Mouse (Mus musculus) frontal cortex, adult 2 months (tissue): ENCODE results near the gene Vamp5. TPM values are rescaled to one million over a fixed set of nuclear protein-coding genes. Genes with fewer than 3 reads are reported as not detected.

Experiments
- DNase-seq, 2 experiments: peaks; one replicate each; pipeline ENCODE4 v3.0.0; 2022; ENCODE audit warnings: low spot score in 1 of 2; ENCODE audit errors: extremely low spot score in 1 of 2
- polyA plus RNA-seq: library from polyadenylated mRNA; depleted of rRNA; stranded (reverse); fragments of >200 nt; gene quantifications from 2 replicates; pipeline ENCODE4 v1.2.3, GENCODE M21; 2012

Gene Vamp5
- polyA plus RNA-seq, 1 experiment, result 13.3 TPM

GRCm38 (mm10) chr6:72367460-72367974 lies 12.8 kb downstream of the Vamp5 start:
- no peak for DNase-seq

- no peak for DNase-seq
Observed at GRCm38 (mm10) chr6:72366844-72367443, 13.3 kb downstream of the Vamp5 start, which contains the start of gene Rnf181. TSS of gene Rnf181 (minus strand) at chr6:72366956.

GRCm38 (mm10) chr6:72366304-72366703 lies 14.0 kb downstream of the Vamp5 start:
- DNase-seq, result no peak

DNA sequence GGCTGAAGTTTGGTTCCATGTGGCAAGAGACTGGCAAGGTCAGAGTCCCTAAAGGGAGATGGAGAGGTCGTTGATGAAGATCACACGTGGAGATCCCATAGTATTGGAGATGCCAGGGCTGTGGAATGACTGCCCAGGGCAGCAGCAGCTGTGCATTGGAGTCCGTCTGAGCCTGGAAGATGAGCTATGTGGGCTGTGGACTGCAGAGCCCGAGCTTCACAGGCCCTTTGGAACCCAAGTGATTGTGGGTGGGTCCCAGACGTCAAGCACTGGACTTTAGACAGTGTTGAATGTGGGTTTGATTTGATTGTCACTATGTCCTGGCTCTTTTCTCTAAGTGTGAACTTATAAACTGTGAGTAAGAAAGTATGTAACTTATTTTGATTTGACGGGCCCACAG lies 15.3 kb downstream of the Vamp5 start:
- DNase-seq, result no peak

GRCm38 (mm10) chr6:72364009-72364408 lies 16.3 kb downstream of the Vamp5 start:
- DNase-seq, result no peak

DNA sequence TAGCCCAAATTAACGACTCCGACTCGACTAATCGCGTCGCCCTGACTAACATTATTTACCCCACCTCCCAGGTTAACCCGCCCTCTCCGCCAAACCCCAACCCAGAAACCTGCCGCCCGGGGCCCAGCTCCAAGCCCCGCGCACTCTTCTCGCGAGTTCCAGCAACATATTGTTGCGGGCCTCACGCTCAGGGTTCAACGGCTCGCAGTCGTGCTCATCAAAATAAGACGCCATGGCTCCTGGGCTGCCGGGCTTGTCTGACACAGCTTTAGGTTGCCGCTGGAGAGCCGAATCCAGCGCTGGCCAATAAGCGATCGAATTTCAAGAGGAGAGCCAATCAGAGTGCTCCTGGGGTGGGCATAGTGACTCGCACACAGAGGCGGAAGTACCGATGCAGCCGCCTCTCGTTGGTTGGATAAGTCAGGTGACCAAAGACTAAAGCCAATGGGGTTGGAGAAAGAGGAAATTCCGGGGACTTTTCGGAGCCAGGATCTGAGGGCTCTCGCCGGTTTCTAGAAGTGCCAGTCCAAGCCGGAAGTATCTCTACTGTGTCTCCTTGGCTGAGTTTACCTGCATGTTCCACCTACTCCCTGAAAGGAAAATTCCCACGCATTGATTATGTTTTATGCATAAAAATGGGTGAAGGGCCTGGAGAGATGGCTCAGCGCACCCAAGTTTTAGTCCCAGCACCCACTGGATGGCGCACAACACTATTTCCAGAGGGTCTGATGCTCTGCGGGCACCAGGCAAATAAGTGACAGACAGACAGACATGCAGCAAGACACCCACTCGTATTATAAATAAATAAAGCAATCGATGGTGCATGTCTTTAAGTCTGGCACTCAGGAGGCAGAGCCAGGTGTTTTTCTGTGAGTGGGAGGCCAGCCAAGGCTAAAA lies 17.9 kb downstream of the Vamp5 start:
- DNase-seq, result peak; percentile 98

DNA sequence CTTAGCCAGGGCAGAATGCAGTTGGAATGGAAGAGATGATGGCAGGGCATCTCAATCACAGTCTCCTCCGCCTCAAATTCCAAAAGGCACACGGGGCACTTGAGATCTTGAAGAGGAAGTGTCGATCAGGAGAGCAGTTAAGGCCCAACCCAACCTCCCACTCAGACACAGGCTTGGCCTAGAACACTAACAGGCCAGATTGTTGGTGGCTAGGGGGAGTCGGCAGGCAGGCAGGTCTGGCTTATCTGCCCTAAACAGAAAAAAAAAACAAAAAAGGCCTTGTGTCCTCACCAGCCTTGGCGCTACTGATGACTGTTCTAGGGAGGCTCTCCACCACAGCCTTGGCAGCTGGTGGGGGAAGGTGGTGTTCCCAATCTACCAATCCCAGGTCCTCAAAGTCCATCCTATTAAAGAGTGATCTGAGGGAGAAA lies 19.1 kb downstream of the Vamp5 start:
- no peak for DNase-seq

DNA sequence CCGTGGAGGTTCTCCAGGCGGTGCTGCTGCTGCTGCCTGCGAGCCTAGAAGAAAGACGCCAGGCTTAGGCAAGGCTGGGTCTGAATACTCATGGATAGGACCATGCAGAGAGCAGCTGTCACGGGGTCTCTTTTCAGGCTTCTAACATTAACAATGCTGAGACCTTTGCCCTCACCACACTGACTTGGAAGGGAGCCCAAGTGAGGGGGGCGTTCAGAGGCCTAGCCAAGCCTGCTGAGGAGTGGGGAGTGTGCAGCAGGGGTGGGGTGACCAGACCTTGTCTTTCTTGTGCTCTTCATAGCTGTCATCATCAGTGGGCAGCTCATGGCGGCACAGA lies 19.7 kb downstream of the Vamp5 start:
- DNase-seq, result no peak

- no peak for DNase-seq
Observed at GRCm38 (mm10) chr6:72359891-72360598, 20.2 kb downstream of the Vamp5 start.

GRCm38 (mm10) chr6:72359343-72359742 lies 20.9 kb downstream of the Vamp5 start:
- DNase-seq, result no peak

DNA sequence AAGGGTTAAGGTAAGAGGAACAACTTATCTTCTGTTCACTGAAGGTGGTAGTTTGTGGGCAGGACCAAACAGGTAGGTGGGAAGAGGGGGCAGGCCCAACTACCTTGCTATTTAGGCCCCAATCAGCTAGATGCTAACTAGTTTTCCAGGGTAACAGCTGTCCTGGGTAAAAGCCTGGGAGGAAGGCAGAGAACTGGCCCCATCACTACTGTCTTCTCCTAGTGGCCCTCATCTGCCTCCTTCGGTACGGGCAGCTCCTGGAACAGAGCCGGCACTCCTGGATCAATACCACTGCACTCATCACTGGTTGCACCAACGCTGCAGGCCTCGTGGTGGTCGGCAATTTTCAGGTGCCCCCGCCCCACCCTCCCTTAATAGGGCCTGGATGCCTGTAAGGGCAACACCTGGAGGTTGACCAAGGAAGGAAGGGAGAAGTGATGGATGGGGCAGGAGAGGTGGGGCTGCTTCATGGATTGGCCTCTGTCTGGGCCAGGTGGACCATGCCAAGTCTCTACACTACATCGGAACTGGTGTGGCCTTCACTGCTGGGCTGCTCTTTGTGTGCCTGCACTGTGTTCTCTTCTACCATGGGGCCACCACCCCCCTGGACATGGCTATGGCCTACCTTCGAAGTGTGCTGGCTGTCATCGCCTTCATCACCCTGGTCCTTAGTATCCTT lies 22.0 kb downstream of the Vamp5 start:
- DNase-seq, result no peak

DNA sequence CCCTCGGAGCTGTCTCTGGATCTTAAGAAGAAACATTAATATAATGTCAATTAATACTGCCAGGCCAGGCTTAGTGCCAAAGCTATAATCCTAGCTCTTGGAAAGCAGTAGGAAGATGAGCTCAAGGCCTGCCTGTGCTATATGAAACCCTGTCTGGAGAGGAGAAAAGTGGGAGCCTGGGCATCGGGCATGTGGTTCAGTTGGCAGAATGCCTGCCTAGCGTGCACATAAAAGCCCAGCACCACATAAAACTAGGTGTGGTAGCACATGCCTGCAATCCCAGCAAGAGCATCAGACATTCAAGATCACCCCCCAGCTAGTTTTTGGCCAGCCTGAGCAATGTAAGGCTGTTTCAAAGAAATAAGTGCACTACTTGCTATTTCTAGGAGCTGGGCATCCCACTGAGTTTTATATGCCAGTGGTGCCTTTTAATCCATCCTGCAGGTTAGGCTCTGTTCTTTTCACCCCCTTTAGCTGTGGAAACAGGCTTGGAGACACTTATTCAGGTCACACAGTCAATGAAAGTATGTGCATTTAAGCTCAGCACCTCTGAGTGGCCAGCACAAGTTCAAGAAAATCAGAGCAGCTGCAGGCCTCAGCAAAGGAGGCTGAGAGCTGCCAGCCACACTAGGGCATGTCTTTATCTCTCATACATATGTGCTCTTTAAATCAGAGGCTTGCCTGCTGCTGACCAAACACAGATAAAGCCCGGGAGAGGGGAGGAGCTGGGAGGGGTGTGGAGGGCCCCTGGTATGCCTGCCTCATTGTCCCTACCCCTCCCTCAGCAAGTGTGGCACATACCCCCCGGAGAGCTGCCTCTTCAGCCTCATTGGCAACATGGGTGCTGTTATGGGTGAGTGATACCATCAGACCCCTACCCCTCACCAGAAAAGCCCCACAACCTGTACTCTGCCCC lies 22.8 kb downstream of the Vamp5 start:
- DNase-seq, result no peak

- DNase-seq, result no peak
Observed at GRCm38 (mm10) chr6:72356001-72356532, 24.2 kb downstream of the Vamp5 start.

DNA sequence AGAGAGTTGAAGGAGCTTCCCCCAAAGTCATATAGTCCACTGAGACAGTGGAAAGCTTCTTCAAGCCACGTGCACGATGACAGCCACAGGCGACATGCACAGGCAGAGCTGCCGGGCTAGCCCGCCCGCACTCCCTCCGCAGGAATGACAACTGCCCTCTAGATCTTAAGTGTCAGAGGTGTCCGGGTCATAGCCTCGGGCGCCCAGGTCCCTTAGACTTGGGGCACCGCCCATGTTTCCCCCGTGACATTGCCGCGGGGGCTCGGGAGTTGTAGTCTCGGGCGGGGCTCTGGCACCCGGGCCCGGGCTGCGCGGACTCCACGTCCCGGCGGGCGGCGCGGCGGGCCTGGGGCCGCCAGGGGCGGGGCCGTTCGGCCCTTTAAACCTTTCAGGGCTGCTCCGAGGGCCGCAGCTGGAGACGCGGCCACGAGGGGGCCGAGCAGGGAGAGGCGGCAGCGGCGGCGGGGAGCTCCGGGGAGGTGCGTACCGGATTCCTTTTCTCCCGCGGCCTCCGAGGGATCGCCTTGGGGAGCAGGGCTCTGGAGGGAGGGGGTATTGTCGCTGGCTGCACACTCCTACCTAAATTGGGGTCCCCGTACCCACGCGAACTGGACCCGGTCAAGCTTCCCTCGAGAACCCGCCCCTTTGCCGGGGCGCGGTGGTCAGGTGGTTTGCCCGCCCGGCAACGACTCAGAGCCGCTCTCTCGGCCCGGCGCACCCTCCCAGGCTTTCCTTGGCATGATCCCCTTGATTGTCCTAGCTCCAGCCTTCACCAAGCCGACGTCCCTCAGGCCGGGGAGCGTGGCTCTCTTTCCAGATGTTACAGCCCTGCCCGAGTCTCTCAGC lies 25.0 kb downstream of the Vamp5 start, which contains the start of gene Tmem150a:
TSS of gene Tmem150a (plus strand) at position 382 of the 846 bp plus-strand sequence.
- peak in 1 of 2 experiments; percentile 76 for DNase-seq

DNA sequence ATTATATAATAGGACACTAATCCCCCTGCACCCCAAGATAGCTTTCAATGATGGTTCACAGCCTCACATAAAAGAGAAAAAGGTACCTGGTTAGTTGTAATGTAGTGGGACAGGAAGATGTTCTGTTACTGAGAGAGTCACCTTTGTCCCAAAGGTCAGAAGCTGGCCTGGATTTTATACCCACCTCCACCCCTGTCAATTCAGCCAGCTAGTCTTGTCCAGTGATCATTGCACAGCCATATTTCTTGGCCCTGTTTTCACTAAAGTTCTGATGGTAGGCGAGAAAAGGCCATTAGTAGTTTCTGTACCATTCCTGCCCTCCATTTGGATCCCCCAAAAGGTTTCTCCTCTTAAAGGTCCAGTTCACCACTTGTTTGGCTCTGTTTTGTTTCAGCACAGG lies 26.2 kb downstream of the Vamp5 start:
- DNase-seq, result no peak

DNA sequence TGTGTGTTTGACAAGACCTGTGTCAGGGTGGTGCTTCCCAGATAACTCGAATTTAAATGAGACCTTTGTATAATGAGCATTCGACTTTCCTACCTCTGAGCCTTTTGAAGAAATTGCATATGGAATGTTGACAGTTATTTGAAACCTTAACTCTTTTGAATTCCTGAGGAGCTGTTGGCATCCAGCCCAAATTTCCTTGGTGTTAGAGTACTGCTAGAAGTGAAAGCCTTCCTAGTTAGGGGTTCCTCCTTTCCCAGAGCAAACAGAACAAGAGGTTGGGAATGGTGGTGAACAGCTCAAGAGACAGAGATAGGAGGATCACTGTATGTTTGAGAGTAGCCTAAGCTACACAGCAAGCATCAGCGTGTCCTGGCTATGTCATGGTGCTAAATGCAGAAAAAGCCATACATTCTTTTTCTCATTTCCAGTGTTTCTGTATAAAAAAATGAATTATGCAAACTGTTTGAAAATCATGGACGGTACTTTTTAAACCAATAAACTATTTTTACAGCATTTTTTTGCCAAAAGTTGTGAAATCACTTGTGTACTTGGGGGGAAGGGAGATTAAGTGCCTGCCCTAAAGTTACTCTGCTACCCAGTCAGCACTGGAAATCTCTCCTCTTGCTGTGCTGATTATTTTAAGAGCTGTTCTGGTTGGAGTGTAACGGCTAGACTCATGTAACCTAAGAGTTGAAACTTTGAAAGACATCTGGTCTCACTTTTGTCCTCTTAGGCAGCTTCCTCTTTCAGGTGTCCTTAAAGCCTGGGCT lies 27.4 kb downstream of the Vamp5 start:
- no peak for DNase-seq

DNA sequence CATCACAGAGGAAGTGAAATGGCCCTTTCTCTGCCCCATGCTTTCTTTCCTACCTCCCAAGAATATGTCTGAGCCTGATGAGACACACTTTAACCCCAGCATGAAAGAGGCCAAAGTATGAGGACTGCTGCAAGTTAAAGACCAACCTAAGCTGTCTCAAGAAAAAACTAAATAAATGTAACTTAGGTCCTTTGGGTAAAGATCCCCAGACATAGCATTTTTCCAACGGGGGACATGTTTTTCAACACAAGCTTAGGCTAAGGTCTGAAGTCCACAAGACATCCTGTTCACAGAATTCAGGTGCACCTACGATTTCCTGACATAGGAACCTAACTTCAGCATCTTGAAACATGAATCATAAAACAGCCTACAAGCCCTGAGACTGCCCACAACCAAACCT lies 30.1 kb downstream of the Vamp5 start:
- DNase-seq, result no peak

DNA sequence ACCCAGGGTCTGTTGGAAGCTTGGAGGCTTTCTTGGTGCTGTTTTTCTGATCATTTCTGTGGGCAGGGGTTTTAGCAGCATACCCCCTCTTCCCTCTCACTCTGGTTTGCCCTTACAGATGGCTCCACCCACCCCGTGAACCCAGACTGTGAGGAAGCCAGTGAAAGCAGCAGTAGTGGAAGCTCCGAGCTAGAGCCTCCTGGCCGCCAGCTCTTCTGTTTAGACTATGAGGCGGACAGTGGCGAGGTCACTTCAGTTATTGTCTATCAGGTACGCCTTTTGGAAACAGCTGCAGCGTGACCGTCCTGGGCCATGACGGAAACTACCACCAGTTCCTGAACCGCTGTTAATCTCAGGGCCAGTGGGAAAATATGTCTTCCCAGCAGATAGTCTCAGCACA lies 31.9 kb downstream of the Vamp5 start:
- DNase-seq, result no peak
